Mouse (Mus musculus) hindbrain, embryonic 14.5 days (tissue): ENCODE measurements around the gene Slc25a3. TPM values are rescaled to one million over a fixed set of nuclear protein-coding genes. Genes with fewer than 3 reads are reported as not detected.
A peak's percentile ranks its signal among the peaks of the same experiment; 100 is the strongest.

Experiments
- ATAC-seq: fragments of 200-750 bp; cut with Nextera tagmentation; 2 replicates; pipeline ENCODE4 v1.8.0; 2017; ENCODE audit warnings: moderate number of reproducible peaks, mild to moderate bottlenecking, moderate TSS enrichment, moderate library complexity; ENCODE audit not compliant: low FRiP score
- DNase-seq: peaks from one replicate; pipeline ENCODE4 v3.0.0-alpha.2; 2015; ENCODE audit warnings: low spot score
- H3K27ac ChIP-seq: fragments of 300-500 bp; sonication (generic); 2 replicates; pipeline ENCODE4 v1.5.1; 2014; ENCODE audit warnings: mild to moderate bottlenecking, moderate library complexity
- H3K27me3 ChIP-seq: fragments of 300-500 bp; sonication (generic); 2 replicates; pipeline ENCODE4 v1.6.1; 2014; ENCODE audit warnings: mild to moderate bottlenecking, low read length, mixed read lengths; ENCODE audit not compliant: control insufficient read depth, insufficient read depth
- H3K36me3 ChIP-seq: fragments of 300-500 bp; sonication (generic); replicated peaks from 2 replicates; pipeline ENCODE4 v1.6.1; 2014; ENCODE audit not compliant: control insufficient read depth, insufficient read depth
- H3K4me1 ChIP-seq: fragments of 300-500 bp; sonication (generic); replicated peaks from 2 replicates; pipeline ENCODE4 v1.6.1; 2014; ENCODE audit warnings: antibody characterized with exemption, low read length, mixed read lengths; ENCODE audit not compliant: control insufficient read depth, insufficient read depth
- H3K4me2 ChIP-seq: fragments of 300-500 bp; sonication (generic); replicated peaks from 2 replicates; pipeline ENCODE4 v1.6.1; 2014; ENCODE audit warnings: mild to moderate bottlenecking, moderate library complexity
- H3K4me3 ChIP-seq: fragments of 300-500 bp; sonication (generic); replicated peaks from 2 replicates; pipeline ENCODE4 v1.5.1; 2014; ENCODE audit warnings: mild to moderate bottlenecking, low read length
- H3K9ac ChIP-seq: fragments of 300-500 bp; sonication (generic); 2 replicates; pipeline ENCODE4 v1.6.1; 2014
- H3K9me3 ChIP-seq: fragments of 300-500 bp; sonication (generic); 2 replicates; pipeline ENCODE4 v1.6.1; 2016; ENCODE audit warnings: low read length; ENCODE audit not compliant: control insufficient read depth
- WGBS: fragments of 180-500 bp; shearing (Covaris S2); extraction: QIAGEN DNeasy Blood & Tissue Kit; methylation state at CpG from one replicate; pipeline ENCODE4 v1.1.7; 2014; 5-methylcytosine and 5-hydroxymethylcytosine counted together
- polyA plus RNA-seq: library from polyadenylated mRNA; unstranded; fragments of >200 nt; fragmentation: Nextera tagmentation; extraction: Ambion mirVana; gene quantifications from 2 replicates; pipeline ENCODE4 v1.2.1, GENCODE M21; 2014

The Slc25a3 gene
- polyA plus RNA-seq, 1 experiment from 2014 or later, result 626 TPM

GRCm38 (mm10) chr10:91080540-91080939 lies 43.3 kb downstream of the Slc25a3 start:
- WGBS, result 90% methylated on average over 5 of the region's 5 CpGs
- Histone ChIP-seq H3K4me2 (0 out of 2 replicates have a peak overlapping the region, but pooled peaks have one; percentile 80), H3K27ac (no peak overlapping the region), H3K9me3 (no peaks in the 10 kb centered on the region), H3K4me3 (no peak overlapping the region), H3K36me3 (peaks cover 25% of the 10 kb centered on the region), H3K4me1 (peaks cover 13% of the 10 kb centered on the region), H3K9ac (no peak overlapping the region), H3K27me3 (no peaks in the 10 kb centered on the region)
- DNase-seq (no peak), ATAC-seq (no peak)

- no peak for ATAC-seq
- Histone ChIP-seq H3K36me3 (peaks cover 43% of the 10 kb centered on the region), H3K27me3 (no peaks in the 10 kb centered on the region), H3K9me3 (no peaks in the 10 kb centered on the region), H3K27ac (no peak overlapping the region), H3K4me3 (no peak overlapping the region), H3K4me2 (no peak overlapping the region), H3K4me1 (peaks cover 8% of the 10 kb centered on the region), H3K9ac (no peak overlapping the region)
- no peak for DNase-seq
- 89% methylated on average over 2 of the region's 2 CpGs for WGBS
Measured at GRCm38 (mm10) chr10:91076667-91077066, 47.2 kb downstream of the Slc25a3 start.

DNA sequence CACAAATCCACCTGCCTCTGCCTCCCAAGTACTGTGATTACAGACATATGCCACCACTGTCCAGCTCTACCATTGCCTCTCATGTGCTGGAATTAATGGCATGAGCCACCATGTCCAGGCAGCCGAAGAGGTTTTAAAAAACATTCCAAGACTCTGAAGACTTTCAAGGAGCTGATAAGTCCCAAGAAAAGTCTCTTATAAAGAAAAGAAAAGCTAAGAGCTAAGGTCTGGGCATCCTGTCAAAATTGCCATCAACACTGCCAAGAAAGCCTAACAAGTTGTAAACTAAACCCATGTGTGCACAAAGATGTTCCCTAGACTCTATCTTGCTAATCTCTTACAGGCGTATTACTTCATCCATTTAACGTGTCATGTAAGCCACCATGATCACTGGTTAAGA lies 50.5 kb downstream of the Slc25a3 start:
- Histone ChIP-seq H3K4me2 (no peak overlapping the region), H3K27me3 (no peaks in the 10 kb centered on the region), H3K36me3 (peaks cover 49% of the 10 kb centered on the region), H3K27ac (no peak overlapping the region), H3K4me1 (no peaks in the 10 kb centered on the region), H3K4me3 (no peak overlapping the region), H3K9me3 (no peaks in the 10 kb centered on the region), H3K9ac (no peak overlapping the region)
- DNase-seq (no peak), ATAC-seq (no peak)
- WGBS, result 91% methylated on average over 3 of the region's 3 CpGs

DNA sequence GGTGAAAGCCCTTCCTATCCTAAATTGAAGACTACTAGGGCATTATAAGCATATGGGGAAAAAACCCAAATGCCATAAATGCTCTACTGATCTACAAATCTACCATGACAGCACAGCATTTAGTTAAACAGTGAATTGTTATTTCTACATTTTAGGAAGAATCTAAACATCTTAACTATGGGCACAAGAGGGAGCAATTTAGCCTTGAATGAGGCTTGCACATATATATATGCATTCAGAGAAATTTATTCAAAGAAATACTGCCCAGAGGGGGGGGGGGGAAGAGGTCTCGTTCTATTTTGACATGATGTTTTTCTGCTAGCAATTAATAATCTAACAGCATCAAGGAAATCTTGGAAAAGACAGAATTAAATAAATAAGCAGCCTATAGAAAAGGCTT lies 52.1 kb downstream of the Slc25a3 start:
- no peak overlapping the region for H3K27ac ChIP-seq
- ATAC-seq (no peak), DNase-seq (peak; percentile 52)
- peaks cover 41% of the 10 kb centered on the region for H3K36me3 ChIP-seq
- H3K9ac ChIP-seq, result no peak overlapping the region
- H3K9me3 ChIP-seq, result no peaks in the 10 kb centered on the region
- H3K4me1 ChIP-seq, result no peaks in the 10 kb centered on the region
- no peaks in the 10 kb centered on the region for H3K27me3 ChIP-seq
- no peak overlapping the region for H3K4me3 ChIP-seq
- WGBS, result 48% methylated on average over 1 of the region's 1 CpGs
- no peak overlapping the region for H3K4me2 ChIP-seq

Other genes starting within 250 kb of the Slc25a3 start
- gene Apaf1, start 41.3 kb downstream of the Slc25a3 start, polyA plus RNA-seq, result 22.2 and 22.7 TPM in 2 replicates
- gene Ikbip, start 41.1 kb downstream of the Slc25a3 start, polyA plus RNA-seq, result 19.8 and 20.4 TPM in 2 replicates
- gene Tmpo, start 57.3 kb upstream of the Slc25a3 start, polyA plus RNA-seq, result 111 and 115 TPM in 2 replicates